Mouse (Mus musculus): ENCODE measurements around the gene Itga2b. TPM values are rescaled to one million over a fixed set of nuclear protein-coding genes. Genes with fewer than 3 reads are reported as not detected.

Gene Itga2b
- polyA plus RNA-seq (2012; rRNA removed), result 35.8 and 37.7 TPM in 2 replicates

GRCm38 (mm10) chr11:102469648-102470357, at the start of gene Itga2b:
Gene Itga2b (minus strand): TSS chr11:102470122.

GRCm38 (mm10) chr11:102447497-102447896, 22.4 kb downstream of the Itga2b start, which contains the start of gene Fam171a2:
Gene Fam171a2 (minus strand): TSS chr11:102447682.

GRCm38 (mm10) chr11:102430121-102431017, 39.6 kb downstream of the Itga2b start, which contains the start of gene Grn:
Gene Grn (plus strand): TSS chr11:102430315.

GRCm38 (mm10) chr11:102407834-102408215, 62.1 kb downstream of the Itga2b start, which contains the start of gene Slc25a39:
Gene Slc25a39 (minus strand): TSS chr11:102407946.

Other genes starting within 250 kb of the Itga2b start
- gene Hdac5, start 240.0 kb downstream of the Itga2b start, polyA plus RNA-seq (2012; rRNA removed), result 7.8 and 8.7 TPM in 2 replicates
- gene BC030867, start 221.2 kb downstream of the Itga2b start, polyA plus RNA-seq (2012; rRNA removed), result 8.9 and 10.8 TPM in 2 replicates
- 0.35 and 0.44 TPM in 2 replicates for gene Asb16, start 201.4 kb downstream of the Itga2b start, polyA plus RNA-seq (2012; rRNA removed)
- 17.8 and 20.8 TPM in 2 replicates for gene Tmub2, start 185.2 kb downstream of the Itga2b start, polyA plus RNA-seq (2012; rRNA removed)
- gene Atxn7l3, start 173.5 kb downstream of the Itga2b start, polyA plus RNA-seq (2012; rRNA removed), result 9.7 and 11.9 TPM in 2 replicates
- gene Ubtf, start 150.4 kb downstream of the Itga2b start, polyA plus RNA-seq (2012; rRNA removed), result 37.1 and 39.9 TPM in 2 replicates
- 475 and 571 TPM in 2 replicates for gene Slc4a1, start 103.9 kb downstream of the Itga2b start, polyA plus RNA-seq (2012; rRNA removed)
- gene Rundc3a, start 76.7 kb downstream of the Itga2b start, polyA plus RNA-seq (2012; rRNA removed), result 0.87 and 1.2 TPM in 2 replicates
- gene Slc25a39, start 62.2 kb downstream of the Itga2b start, polyA plus RNA-seq (2012; rRNA removed), result 139 and 165 TPM in 2 replicates
- gene Grn, start 39.8 kb downstream of the Itga2b start, polyA plus RNA-seq (2012; rRNA removed), result 23.0 and 31.6 TPM in 2 replicates
- 1.1 and 1.5 TPM in 2 replicates for gene Fam171a2, start 22.4 kb downstream of the Itga2b start, polyA plus RNA-seq (2012; rRNA removed)
- 7.9 and 8.9 TPM in 2 replicates for gene Gpatch8, start 86.3 kb upstream of the Itga2b start, polyA plus RNA-seq (2012; rRNA removed)
- 0.07 and 0.09 TPM in 2 replicates for gene Gm11627, start 109.3 kb upstream of the Itga2b start, polyA plus RNA-seq (2012; rRNA removed)
- gene Fzd2, start 134.3 kb upstream of the Itga2b start, polyA plus RNA-seq (2012; rRNA removed), result 0.62 and 1.5 TPM in 2 replicates
- 0.02 and 0.03 TPM in 2 replicates for gene Meioc, start 193.6 kb upstream of the Itga2b start, polyA plus RNA-seq (2012; rRNA removed)
- 8.0 and 8.1 TPM in 2 replicates for gene Ccdc43, start 227.7 kb upstream of the Itga2b start, polyA plus RNA-seq (2012; rRNA removed)

Data from liver, embryonic 14 days (tissue).